Mouse (Mus musculus): ENCODE measurements around the gene Eif2ak3. TPM values are rescaled to one million over a fixed set of nuclear protein-coding genes. Genes with fewer than 3 reads are reported as not detected.
"Not testable (repeated sequence)": the region's sequence is repeated elsewhere in the genome, so short reads cannot be mapped to it uniquely, and the experiment has no call there.

Eif2ak3 gene
- total RNA-seq (2017): 16.6 and 17.0 TPM in 2 replicates

DNA sequence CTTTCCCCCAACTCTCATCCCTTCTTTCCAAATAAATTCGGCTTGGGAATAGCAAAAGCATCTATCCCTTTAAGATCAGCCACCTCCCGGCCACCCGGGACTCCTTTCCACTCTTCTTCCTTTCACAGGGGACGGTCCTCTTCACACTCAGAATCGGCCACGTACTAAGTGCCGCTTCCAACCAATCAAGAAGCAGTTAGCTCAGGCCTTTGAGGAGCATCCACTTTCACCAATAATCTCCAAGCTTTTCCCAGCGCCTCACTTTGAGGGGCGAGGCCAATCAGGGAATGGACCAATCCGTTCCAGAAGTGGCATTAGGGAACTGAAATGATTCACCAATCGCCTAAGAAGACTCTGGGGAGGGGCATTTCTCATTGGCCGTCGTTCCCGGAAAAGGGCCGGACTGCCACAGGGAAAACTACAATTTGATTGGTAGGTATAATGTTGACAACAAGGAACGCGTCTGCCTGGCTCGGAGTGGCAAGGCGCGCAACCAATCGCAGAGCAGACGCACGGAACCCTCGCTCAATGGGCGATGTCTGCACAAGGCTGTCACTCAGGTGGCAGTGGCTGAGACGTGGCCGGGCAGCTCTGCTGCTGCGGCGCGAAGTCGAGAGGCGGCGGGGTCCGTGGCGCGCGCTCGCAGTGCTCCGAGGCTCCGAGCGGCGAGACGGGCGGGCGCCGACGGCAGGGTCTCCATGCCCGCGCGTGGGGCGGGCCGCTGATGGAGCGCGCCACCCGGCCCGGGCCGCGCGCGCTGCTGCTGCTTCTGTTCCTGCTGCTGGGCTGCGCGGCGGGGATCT lies at the start of gene Eif2ak3:
Gene Eif2ak3, plus strand, starts transcription at position 514 of the 803 bp plus-strand sequence.
- ATAC-seq (replicated peaks in 1 of 2; ENCODE audit: insufficient read depth in 1 of 2, low FRiP score in 2 of 2, low TSS enrichment in 1 of 2, low read depth in 1 of 2, poor library complexity in 2 of 2, severe bottlenecking in 2 of 2): peak; percentile 98

DNA sequence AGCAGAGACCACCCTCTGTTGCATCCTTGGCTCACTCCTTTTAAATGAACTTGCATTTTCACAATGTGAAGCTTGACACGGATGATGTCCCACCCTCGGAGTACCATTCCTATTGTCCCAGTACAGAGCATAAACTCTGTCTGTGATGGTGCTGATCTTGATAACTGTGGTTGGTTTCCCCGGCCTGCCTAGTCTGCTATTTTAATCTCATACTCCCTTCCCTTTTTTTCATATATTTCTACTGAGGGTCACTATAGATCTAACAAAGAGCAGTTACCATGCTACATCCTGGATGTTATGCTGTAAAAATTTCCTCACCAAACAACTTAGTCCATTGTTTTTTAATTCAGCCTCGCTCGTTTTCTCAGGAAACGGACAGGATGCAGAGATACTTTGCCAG lies 47.4 kb upstream of the Eif2ak3 start:
- ATAC-seq (replicated peaks in 1 of 2; ENCODE audit: insufficient read depth in 1 of 2, low FRiP score in 2 of 2, low TSS enrichment in 1 of 2, low read depth in 1 of 2, poor library complexity in 2 of 2, severe bottlenecking in 2 of 2): no peak

DNA sequence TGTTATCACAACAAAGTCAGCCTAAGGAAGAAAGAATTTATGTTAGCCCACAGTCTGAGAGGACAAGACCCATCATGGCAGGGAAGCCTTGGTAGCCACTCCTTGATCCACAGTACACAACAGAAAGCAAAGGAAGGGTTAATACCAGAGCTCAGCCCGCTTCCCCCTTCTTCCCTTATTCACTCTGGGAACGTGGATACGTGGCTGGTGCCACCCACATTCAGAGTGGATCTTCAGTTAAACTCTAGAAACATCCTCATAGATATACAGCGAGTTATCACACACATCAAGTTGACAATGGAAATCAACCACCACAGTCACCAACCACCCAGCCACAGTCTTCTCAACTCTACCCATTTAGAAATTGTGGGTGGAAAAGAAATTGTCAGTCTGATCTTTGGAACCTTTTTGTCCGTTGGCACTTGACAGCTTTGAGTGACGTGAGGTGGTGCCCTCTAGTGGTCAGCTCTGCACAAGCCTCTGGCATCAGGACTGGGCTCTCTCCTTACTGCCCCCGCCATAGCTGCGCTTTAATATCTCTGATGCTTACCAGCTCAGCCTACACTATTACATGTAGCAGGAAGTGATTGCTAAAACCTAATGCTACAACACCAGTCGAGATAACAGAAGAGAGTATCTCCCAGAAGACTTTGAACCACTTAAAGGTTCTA lies 46.6 kb upstream of the Eif2ak3 start:
- ATAC-seq (replicated peaks in 1 of 2; ENCODE audit: insufficient read depth in 1 of 2, low FRiP score in 2 of 2, low TSS enrichment in 1 of 2, low read depth in 1 of 2, poor library complexity in 2 of 2, severe bottlenecking in 2 of 2): peak; percentile 91 to 95

DNA sequence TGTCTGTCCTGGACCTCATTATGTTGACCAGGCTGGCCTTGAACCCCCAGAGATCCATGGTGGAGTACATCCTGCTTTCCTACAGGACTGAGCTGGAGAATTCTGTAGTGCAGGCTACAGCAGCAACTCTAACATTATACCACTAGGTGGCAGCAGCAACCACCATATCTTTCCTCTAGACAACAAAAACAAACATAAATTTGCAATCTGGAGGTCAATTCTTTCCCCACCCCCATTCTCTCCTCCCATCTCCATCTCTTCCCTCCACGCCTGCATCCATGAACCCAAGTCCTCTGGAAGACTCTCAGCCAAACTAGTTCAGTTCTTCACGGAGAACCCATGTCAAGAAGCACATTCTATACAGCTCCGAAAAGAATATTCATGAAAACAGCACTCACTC lies 39.7 kb upstream of the Eif2ak3 start:
- ATAC-seq (replicated peaks in 1 of 2; ENCODE audit: insufficient read depth in 1 of 2, low FRiP score in 2 of 2, low TSS enrichment in 1 of 2, low read depth in 1 of 2, poor library complexity in 2 of 2, severe bottlenecking in 2 of 2): peak; percentile 67 to 80

DNA sequence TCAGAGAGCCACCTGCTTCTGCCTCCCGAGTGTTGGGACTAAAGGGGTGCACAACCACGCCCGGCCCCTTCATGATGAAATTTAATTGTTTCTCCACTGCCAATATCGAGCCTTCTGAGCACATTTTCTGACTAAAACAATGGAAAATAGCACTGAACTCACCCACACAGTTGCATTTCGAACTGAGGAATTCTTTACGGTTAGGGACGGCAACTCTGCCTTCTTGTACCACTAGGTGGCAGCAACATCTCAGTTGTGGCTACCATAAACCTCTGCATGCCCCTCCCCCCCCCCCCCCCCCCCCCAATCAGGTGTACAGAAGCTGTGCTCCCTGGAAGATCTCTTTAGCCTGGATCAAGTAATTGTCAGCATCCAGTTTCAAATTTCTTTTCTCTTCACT lies 39.0 kb upstream of the Eif2ak3 start:
- peak; percentile 60 to 65; a peak in 2 of 4 replicates for ATAC-seq (replicated peaks in 1 of 2; ENCODE audit: insufficient read depth in 1 of 2, low FRiP score in 2 of 2, low TSS enrichment in 1 of 2, low read depth in 1 of 2, poor library complexity in 2 of 2, severe bottlenecking in 2 of 2)

DNA sequence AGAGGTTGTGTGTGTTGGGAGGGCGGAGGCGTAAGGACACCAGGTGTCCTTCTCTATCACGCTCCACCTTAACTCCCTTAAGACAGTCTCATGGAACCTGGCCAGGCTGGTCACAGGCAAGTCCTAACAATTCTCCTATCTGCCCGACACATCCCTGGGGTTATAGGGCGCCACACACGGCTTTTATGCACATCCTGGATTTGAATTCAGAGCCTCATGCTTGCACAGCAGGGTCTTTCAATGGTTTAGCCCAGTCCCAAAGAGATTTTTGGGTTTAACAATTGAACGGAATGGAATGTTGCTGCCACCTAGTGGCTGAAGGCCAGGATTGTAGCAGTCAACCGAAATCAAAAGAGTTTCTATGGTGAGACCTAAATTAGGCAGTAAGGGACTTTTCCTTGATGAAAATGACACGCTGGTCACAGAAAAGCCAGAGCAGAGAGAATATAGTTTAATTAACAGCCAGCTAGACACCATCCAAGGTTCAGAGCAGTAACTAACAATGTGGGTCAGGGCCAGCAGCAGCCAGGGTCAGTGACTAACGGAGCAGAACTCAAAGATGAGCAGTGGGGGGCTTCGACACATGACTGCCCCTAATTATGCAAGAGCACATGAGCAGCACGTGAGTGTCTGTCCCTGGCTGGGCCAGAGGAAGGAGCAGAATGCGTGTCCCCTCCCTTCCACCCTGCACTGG lies 38.3 kb upstream of the Eif2ak3 start:
- ATAC-seq (replicated peaks in 1 of 2; ENCODE audit: insufficient read depth in 1 of 2, low FRiP score in 2 of 2, low TSS enrichment in 1 of 2, low read depth in 1 of 2, poor library complexity in 2 of 2, severe bottlenecking in 2 of 2): peak; percentile 70 to 73

DNA sequence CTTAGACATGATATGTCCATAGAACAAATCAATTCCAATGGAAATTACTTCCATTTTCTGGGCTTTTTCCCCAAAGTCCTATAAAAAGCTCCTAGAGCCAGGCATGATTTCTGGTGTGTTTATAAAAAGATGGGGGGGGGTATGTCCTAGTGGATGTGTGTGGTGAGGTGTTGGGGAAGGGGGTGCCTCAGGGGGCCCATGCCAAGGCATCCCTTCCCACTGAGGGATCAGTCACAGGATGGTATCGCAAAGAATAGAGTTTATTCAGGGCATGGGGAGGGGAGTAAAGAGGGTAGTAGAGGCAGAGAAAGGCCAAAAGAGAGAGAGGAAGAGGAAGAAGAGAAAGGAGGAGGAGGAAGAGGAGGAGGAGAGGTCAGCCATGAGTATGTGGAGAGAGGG lies 37.8 kb upstream of the Eif2ak3 start:
- no peak for ATAC-seq (replicated peaks in 1 of 2; ENCODE audit: insufficient read depth in 1 of 2, low FRiP score in 2 of 2, low TSS enrichment in 1 of 2, low read depth in 1 of 2, poor library complexity in 2 of 2, severe bottlenecking in 2 of 2)

DNA sequence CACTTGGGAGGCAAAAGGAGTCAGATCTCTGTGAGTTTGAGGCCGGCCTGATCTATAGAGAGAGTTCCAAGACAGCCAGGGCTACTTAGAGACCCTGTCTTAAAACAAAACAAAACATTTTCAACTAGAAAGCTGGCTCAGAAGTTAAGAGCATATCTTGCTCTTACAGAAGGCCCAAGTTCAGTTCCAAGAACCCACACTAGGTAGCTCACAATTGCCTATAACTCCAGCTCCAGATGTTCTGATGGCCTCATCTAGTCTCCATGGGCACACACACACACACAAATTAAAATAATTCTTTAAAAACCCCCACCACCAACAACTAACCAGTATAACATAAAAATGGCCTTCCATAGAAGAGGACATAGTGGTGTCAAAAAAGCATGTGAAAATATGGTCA lies 33.8 kb upstream of the Eif2ak3 start:
- no peak for ATAC-seq (replicated peaks in 1 of 2; ENCODE audit: insufficient read depth in 1 of 2, low FRiP score in 2 of 2, low TSS enrichment in 1 of 2, low read depth in 1 of 2, poor library complexity in 2 of 2, severe bottlenecking in 2 of 2)

DNA sequence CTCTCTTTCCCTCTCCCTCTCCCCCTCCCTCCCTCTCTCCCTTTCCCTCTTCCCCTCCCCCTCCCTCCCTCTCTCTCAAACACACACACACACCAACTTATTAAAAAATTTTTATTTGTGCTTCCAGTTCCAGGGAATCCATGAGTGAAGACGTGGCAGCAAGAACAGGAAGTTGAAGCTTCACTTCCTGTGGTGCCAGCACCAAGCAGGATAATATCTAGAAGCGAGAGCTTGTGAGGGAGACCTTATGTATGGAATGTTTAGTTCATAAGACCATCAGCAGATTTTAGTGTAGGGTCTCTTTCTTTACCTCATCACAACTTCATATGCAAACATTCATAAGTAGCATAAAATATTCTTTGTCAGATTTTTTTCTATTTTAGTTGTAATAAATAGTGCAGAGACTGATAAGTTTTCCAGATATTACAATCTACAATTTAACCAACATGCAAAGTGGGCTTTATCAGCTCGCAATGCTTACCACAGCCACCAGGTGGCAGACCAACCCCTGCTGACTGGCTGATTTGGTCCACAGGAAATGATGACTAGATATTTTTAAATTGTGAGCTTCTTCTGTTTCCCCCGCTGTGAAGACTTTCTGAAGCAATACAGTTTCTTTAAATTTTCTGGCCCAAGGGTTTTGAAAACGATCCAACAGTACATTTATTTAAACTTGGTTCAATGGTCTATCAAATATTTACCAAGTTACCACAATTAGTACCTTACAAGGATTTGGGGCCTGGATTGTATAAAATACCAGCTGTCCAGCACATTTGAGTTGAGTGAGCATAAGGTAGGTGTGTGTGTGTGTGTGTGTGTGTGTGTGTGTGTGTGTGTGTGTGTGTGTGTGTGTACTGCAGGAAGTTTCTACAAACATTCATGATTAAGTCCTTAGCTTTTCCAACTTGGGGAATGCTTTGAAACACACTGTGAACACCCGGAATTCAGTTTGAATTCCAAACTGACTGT lies 32.5 kb upstream of the Eif2ak3 start:
- peak; percentile 69 to 81 for ATAC-seq (replicated peaks in 1 of 2; ENCODE audit: insufficient read depth in 1 of 2, low FRiP score in 2 of 2, low TSS enrichment in 1 of 2, low read depth in 1 of 2, poor library complexity in 2 of 2, severe bottlenecking in 2 of 2)

DNA sequence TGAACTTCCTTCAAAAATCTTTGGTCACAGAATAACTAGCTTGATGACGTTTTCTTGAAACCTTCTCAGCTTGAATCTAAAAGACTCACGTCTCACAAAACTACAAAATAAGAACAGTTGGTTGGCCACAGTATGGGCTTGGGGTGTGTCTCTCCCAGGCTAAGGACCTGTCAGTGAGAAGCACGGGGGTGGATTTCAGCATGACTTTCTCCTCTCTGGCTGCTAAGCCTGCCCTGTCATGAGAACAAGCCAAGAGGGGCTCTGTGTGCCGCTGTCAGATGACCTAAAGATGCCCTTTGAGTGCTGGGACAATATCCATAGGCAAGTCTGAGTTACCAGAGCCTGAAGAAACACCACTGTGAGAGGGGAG lies 31.8 kb upstream of the Eif2ak3 start:
- ATAC-seq (replicated peaks in 1 of 2; ENCODE audit: insufficient read depth in 1 of 2, low FRiP score in 2 of 2, low TSS enrichment in 1 of 2, low read depth in 1 of 2, poor library complexity in 2 of 2, severe bottlenecking in 2 of 2): no peak

DNA sequence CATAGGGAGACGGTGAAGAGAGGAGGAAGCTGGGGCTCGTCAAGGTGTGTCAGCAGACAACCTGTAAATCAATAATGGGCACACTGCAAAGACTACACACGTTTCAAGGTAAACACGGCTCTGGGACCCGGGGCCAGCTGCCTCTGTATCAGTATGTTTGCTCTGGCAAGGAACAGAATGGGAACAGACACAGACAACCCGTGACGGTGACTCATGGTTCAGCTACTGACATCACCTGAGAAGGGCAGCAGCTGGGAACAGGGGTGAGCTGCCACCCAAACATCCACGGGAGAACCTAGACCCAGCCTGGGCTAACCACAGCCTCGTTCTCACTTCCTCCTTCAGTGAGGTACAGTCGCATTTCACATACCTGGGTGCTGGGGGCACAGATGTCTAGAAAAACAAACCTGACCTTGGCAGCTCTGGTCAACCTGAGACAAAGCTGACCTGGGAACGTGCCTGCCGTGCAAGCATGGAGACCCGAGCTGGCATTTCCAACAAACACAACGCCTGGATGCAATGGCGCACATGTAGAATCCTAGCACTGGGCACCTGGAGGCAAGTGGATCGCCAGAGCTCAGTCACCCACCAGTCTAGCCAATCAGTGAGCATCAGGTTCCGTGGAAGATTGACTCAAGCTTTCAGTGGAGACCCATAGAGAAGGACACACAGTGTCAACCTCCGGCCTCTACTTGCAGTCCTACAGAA lies 30.2 kb upstream of the Eif2ak3 start:
- peak; percentile 43 to 56 for ATAC-seq (replicated peaks in 1 of 2; ENCODE audit: insufficient read depth in 1 of 2, low FRiP score in 2 of 2, low TSS enrichment in 1 of 2, low read depth in 1 of 2, poor library complexity in 2 of 2, severe bottlenecking in 2 of 2)

DNA sequence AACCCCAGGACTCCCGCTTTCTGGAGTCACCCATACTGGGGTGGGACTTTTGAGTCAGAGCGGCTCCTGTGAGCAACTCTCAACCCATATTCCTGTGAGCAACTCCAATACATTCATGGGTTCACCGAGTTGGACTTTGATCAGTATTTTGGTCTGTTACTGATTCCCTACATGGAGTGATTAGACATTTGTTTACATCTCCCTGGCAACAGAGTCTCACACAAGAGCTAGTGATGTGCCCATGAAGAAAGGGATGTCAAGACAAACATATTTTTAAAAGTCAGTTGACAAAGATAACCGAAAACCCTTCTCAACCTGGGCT lies 29.7 kb upstream of the Eif2ak3 start:
- no peak for ATAC-seq (replicated peaks in 1 of 2; ENCODE audit: insufficient read depth in 1 of 2, low FRiP score in 2 of 2, low TSS enrichment in 1 of 2, low read depth in 1 of 2, poor library complexity in 2 of 2, severe bottlenecking in 2 of 2)

DNA sequence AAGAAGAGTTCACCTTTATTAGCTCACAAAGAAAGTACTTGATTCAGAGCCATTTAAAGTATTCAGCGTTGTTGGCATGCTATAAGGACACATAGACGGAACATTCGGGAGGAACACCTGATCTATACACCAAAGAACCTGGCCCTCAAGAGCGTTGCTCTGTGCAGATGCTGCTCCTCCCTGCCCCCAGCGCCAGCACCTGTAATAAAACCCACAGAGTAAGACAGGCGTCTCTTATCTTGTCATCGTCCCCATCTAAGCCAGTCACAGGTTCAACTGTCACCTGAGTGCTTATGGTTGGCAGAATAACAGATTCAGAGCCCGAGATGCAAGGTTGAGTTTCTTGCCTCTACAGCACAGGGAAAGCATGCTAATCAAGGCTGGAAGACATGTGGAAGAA lies 28.8 kb upstream of the Eif2ak3 start:
- no peak for ATAC-seq (replicated peaks in 1 of 2; ENCODE audit: insufficient read depth in 1 of 2, low FRiP score in 2 of 2, low TSS enrichment in 1 of 2, low read depth in 1 of 2, poor library complexity in 2 of 2, severe bottlenecking in 2 of 2)

DNA sequence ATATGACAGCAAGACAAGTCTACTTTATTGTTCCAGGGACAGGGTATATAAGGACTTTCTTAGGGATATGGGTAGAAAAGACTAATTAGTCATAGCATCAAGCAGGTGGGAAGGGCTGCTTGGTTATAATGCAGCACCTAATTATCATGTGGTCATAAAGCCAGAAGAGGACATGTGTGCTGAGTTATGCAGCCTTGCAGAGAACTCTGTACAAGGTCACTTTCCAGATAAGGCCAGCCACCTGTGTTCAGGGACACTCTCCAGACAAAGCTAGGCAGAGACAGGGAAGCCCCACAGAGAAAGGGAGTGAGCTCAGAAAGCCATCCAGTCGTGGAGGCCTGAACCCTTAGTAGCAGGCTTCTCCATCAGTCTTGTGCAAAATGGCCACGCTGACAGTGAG lies 22.7 kb upstream of the Eif2ak3 start:
- ATAC-seq (replicated peaks in 1 of 2; ENCODE audit: insufficient read depth in 1 of 2, low FRiP score in 2 of 2, low TSS enrichment in 1 of 2, low read depth in 1 of 2, poor library complexity in 2 of 2, severe bottlenecking in 2 of 2): no peak

DNA sequence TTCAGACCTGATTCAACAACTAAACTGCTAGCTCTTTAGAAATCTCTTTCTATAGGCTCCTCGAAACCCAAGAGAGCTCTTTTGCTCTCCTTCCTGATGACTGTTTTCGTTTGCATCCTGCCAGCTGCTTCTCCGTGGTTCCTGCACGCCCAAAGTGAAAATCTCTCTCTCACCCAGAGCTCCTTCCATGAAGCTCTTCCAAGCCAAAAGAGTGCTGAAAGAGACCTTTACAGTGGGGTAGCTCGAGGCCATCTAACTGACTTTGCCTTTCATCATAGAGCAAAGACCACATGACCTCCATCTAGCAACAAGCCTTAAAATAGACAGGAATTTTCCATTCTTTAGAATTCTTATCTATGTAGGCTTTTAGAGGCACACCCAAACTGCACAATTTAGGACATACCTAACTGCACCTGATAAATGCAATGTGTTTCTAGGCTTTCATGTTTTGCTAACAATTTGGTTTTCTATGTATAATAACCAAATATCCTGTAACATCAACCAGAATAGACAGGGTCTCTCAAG lies 21.9 kb upstream of the Eif2ak3 start:
- ATAC-seq (replicated peaks in 1 of 2; ENCODE audit: insufficient read depth in 1 of 2, low FRiP score in 2 of 2, low TSS enrichment in 1 of 2, low read depth in 1 of 2, poor library complexity in 2 of 2, severe bottlenecking in 2 of 2): no peak

DNA sequence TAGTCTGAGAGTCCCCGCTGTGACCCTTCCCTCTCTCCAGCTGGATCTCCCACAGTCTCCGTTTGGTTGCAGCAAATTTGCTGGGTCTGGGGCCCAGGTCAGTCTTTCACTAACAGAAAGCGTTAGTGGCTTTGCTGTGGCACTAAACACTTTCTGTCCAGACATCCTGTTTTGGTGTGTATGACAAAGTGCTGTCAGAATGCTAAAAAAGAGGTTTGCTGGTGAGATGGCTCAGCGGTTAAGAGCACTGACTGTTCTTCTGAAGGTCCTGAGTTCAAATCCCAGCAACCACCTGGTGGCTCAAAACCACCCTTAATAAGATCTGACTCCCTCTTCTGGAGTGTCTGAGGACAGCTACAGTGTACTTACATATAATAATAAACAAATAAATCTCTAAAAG lies 21.0 kb upstream of the Eif2ak3 start:
- ATAC-seq (replicated peaks in 1 of 2; ENCODE audit: insufficient read depth in 1 of 2, low FRiP score in 2 of 2, low TSS enrichment in 1 of 2, low read depth in 1 of 2, poor library complexity in 2 of 2, severe bottlenecking in 2 of 2): not testable (repeated sequence)
